Mouse (Mus musculus) megakaryocyte, embryonic 14.5 days (primary cell): ENCODE data around the gene Vmn1r26.

ENCODE experiments used
- FLI1 ChIP-seq: IDR thresholded peaks from 2 replicates; pipeline ENCODE4 v1.6.1; 2012; ENCODE audit warnings: low read length, inconsistent platforms, mixed read lengths
- GATA1 ChIP-seq: IDR thresholded peaks from 3 replicates; pipeline ENCODE4 v1.6.1; 2012; ENCODE audit warnings: mixed read lengths, low read length, inconsistent platforms, borderline replicate concordance

GRCm38 (mm10) chr6:58015059-58015458 is at the start of gene Vmn1r26:
- TF ChIP-seq GATA1 (no peak), FLI1 (no peak)
